Comparison of ENCODE assay signal across 23 mouse cellular contexts in genomic region chr9:20873521-20873920, GRCm38 (mm10). TPM values are rescaled to one million over a fixed set of nuclear protein-coding genes. Genes with fewer than 3 reads are reported as not detected.
DNase-seq lines count a peak whose midpoint lies in the region.
"Had no signal": no experiment of that assay in that cellular context is flagged by ENCODE, and none has a peak within 500 bp of the region (broad histone marks: within the 10 kb centered on the region; RNA-seq: fewer than 3 reads in every experiment).

No protein-coding gene starts in this region.

- WGBS in heart, embryonic 10.5 days, result 83% methylated on average over 12 of the region's 12 CpGs

- peaks cover 59% of the 10 kb centered on the region for H3K27me3 ChIP-seq in heart, embryonic 10.5 days (ENCODE audit: insufficient read depth, poor library complexity, severe bottlenecking)

- no peaks in the 10 kb centered on the region for H3K9me3 ChIP-seq in heart, embryonic 10.5 days
- H3K9me3 ChIP-seq: G1E had no signal

- peaks cover 11% of the 10 kb centered on the region for H3K4me1 ChIP-seq in heart, embryonic 10.5 days

- H3K36me3 ChIP-seq in heart, embryonic 10.5 days, result 0 out of 2 replicates have a peak, but pooled peaks cover 2% of the 10 kb centered on the region

- H3K4me3 ChIP-seq in heart, embryonic 10.5 days, result no peak overlapping the region

- no peak overlapping the region for H3K27ac ChIP-seq in heart, embryonic 10.5 days

- DNase-seq in cerebellum, adult 11-12 months, result peak; percentile 36
- DNase-seq in cerebellum, adult 11 months, result no peak
- peak; percentile 27 for DNase-seq in cerebellum, adult 9-10 months
- DNase-seq in cerebellum, postnatal 25 days, result no peak
- DNase-seq in heart, adult 11 months, result peak; percentile 92
- no peak for DNase-seq in heart, embryonic 10.5 days (ENCODE audit: low spot score)
- DNase-seq in right cerebral cortex, postnatal 10 days (ENCODE audit: low spot score in 2 of 2), result peak; percentile 33
- no peak for DNase-seq in right cerebral cortex, postnatal 4 days
- DNase-seq: adrenal gland, adult 2 months; adrenal gland, adult 8-10 months; adrenal gland, postnatal 10 days; adrenal gland, postnatal 14 days; adrenal gland, postnatal 25 days; adrenal gland, postnatal 36 days; B cell, adult 2 months; cerebellum, adult 18-20 months had no signal

RNA-seq across cellular contexts. Expression of gene A230050P20Rik, which starts 5.1 kb away (rescaled TPM):
- 2.5 and 3.0 TPM in 2 replicates for polyA plus RNA-seq in heart, embryonic 10.5 days (2016; fragmentation: Nextera tagmentation; extraction: Ambion mirVana)

RNA-seq across cellular contexts. Expression of gene Angptl6, which starts 6.0 kb away (rescaled TPM):
- polyA plus RNA-seq in heart, embryonic 10.5 days (2016; fragmentation: Nextera tagmentation; extraction: Ambion mirVana), result 3.5 and 7.2 TPM in 2 replicates

RNA-seq across cellular contexts. Expression of gene Ppan, which starts 14.5 kb away (rescaled TPM):
- 66.0 and 95.8 TPM in 2 replicates for polyA plus RNA-seq in heart, embryonic 10.5 days (2016; fragmentation: Nextera tagmentation; extraction: Ambion mirVana)

RNA-seq across cellular contexts. Expression of gene Eif3g, which starts 24.9 kb away (rescaled TPM):
- polyA plus RNA-seq in heart, embryonic 10.5 days (2016; fragmentation: Nextera tagmentation; extraction: Ambion mirVana), result 327 and 389 TPM in 2 replicates

RNA-seq across cellular contexts. Expression of gene Rdh8, which starts 55.2 kb away (rescaled TPM):
- not detected in 2 replicates for polyA plus RNA-seq in heart, embryonic 10.5 days (2016; fragmentation: Nextera tagmentation; extraction: Ambion mirVana)
- polyA plus RNA-seq: activated CD4-positive, CD25-positive, alpha-beta regulatory T cell, adult 4 months; adrenal gland, adult 2 months; brain, embryonic 14.5 days; C2C12; CD4-positive, CD25-positive, alpha-beta regulatory T cell, adult 4 months; cerebellum, adult 2 months; G1E; Patski had no signal

Comparison
In these comparisons a context has a peak if more than half of its experiments do, and no peak if none do; other contexts are left out.
1. DNase-seq: peak in cerebellum, adult 11-12 months (single experiment), cerebellum, adult 9-10 months (single experiment), heart, adult 11 months (single experiment) and right cerebral cortex, postnatal 10 days (2 of 2); none in cerebellum, adult 11 months (single experiment), cerebellum, postnatal 25 days (0 of 2), heart, embryonic 10.5 days (single experiment) and right cerebral cortex, postnatal 4 days (single experiment).